12 mouse cellular contexts compared by ENCODE assay signal in the genomic region with DNA sequence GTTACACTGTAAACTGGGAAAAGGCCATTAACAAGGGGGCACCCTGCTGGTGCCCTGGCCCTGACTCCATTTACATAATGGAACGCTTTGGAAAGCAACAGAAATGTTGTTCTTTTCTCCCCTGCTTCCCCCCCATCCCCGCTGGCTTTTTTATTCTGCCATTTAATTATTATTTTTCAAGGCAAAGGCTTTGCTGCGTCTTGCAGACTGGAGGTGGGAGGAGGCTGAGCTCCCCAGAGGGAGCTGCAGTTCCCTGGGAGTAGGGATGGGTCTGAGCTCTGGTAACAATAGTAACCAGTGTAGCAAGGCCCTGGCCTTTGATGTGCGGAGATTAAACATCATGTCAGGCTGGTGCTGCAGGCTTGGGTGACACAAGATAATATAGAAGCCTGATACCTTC.
A peak's percentile ranks its signal among the peaks of the same experiment; 100 is the strongest.
DNase-seq lines count a peak whose midpoint lies in the region; ATAC-seq and TF ChIP-seq lines count a peak whose summit lies in the region.
"Had no signal": no experiment of that assay in that cellular context is flagged by ENCODE, and none has a peak within 500 bp of the region (broad histone marks: within the 10 kb centered on the region; RNA-seq: fewer than 3 reads in every experiment).

No protein-coding gene starts in this region.

- H3K9me3 ChIP-seq in forebrain, postnatal 0 days (ENCODE audit: low read length) = no peaks in the 10 kb centered on the region
- no peaks in the 10 kb centered on the region for H3K9me3 ChIP-seq in midbrain, embryonic 10.5 days (replicated peaks)
- H3K9me3 ChIP-seq: heart, embryonic 15.5 days had no signal

- ATAC-seq in forebrain, postnatal 0 days = peak; percentile 60; the same call in 1 of the 2 replicates
- ATAC-seq: CD4-positive, CD25-positive, alpha-beta regulatory T cell, adult 4 months had no signal

- H3K9ac ChIP-seq in forebrain, postnatal 0 days = no peak overlapping the region
- H3K9ac ChIP-seq: heart, embryonic 15.5 days had no signal

- WGBS in forebrain, postnatal 0 days = 7% methylated on average over 4 of the region's 4 CpGs
- WGBS in midbrain, embryonic 10.5 days = 6% methylated on average over 4 of the region's 4 CpGs

- H3K27me3 ChIP-seq in forebrain, postnatal 0 days (ENCODE audit: insufficient read depth, low read length) = no peaks in the 10 kb centered on the region
- H3K27me3 ChIP-seq in midbrain, embryonic 10.5 days (ENCODE audit: low read depth, poor library complexity, severe bottlenecking) = peaks cover 48% of the 10 kb centered on the region
- H3K27me3 ChIP-seq: heart, embryonic 15.5 days had no signal

- H3K4me3 ChIP-seq in forebrain, postnatal 0 days (ENCODE audit: low read depth, low read length) = no peak overlapping the region
- no peak overlapping the region; the same call in 1 of the 2 replicates for H3K4me3 ChIP-seq in midbrain, embryonic 10.5 days
- H3K4me3 ChIP-seq: heart, embryonic 15.5 days had no signal

- no peak for TF ChIP-seq CTCF in forebrain, postnatal 0 days (IDR thresholded peaks at IDR 0.05; ENCODE audit: low read depth)

- no peak overlapping the region for H3K4me2 ChIP-seq in forebrain, postnatal 0 days (ENCODE audit: low read depth)
- H3K4me2 ChIP-seq: heart, embryonic 15.5 days had no signal

- peak; percentile 62 for DNase-seq in testis, postnatal 14 days (ENCODE audit: low spot score)
- no peak for DNase-seq in testis, postnatal 10 days (ENCODE audit: low spot score)
- no peak for DNase-seq in forebrain, postnatal 0 days
- peak; percentile 42 for DNase-seq in midbrain, embryonic 10.5 days (ENCODE audit: low spot score)
- DNase-seq in retina, postnatal 1 day = peak; percentile 61
- no peak for DNase-seq in layer of hippocampus, adult 8-10 months (ENCODE audit: low spot score in 2 of 2)
- no peak for DNase-seq in urinary bladder, adult 18-20 months (ENCODE audit: low spot score in 2 of 2)
- no peak for DNase-seq in spleen, postnatal 36 days (ENCODE audit: low spot score in 2 of 2)
- DNase-seq: lung, adult 18-20 months; thymus, postnatal 14 days had no signal

- H3K27ac ChIP-seq in forebrain, postnatal 0 days (ENCODE audit: low read depth, low read length) = no peak overlapping the region
- H3K27ac ChIP-seq in midbrain, embryonic 10.5 days (replicated peaks) = peak overlapping the region; percentile 72
- H3K27ac ChIP-seq: heart, embryonic 15.5 days had no signal

- no peaks in the 10 kb centered on the region for H3K36me3 ChIP-seq in forebrain, postnatal 0 days (ENCODE audit: insufficient read depth)
- H3K36me3 ChIP-seq in midbrain, embryonic 10.5 days = no peaks in the 10 kb centered on the region
- H3K36me3 ChIP-seq: heart, embryonic 15.5 days had no signal

- H3K4me1 ChIP-seq in forebrain, postnatal 0 days (ENCODE audit: insufficient read depth) = peaks cover 14% of the 10 kb centered on the region; the same call in 1 of the 2 replicates
- H3K4me1 ChIP-seq in midbrain, embryonic 10.5 days = peaks cover 43% of the 10 kb centered on the region

Comparison
In these comparisons a context has a peak if more than half of its experiments do, and no peak if none do; other contexts are left out.
1. DNase-seq: peak in testis, postnatal 14 days (single experiment), midbrain, embryonic 10.5 days (single experiment) and retina, postnatal 1 day (single experiment); none in testis, postnatal 10 days (single experiment), forebrain, postnatal 0 days (single experiment), layer of hippocampus, adult 8-10 months (0 of 2), urinary bladder, adult 18-20 months (0 of 2) and spleen, postnatal 36 days (0 of 2).